Mouse (Mus musculus) stomach, embryonic 14.5 days (tissue): Measurements from ENCODE around the gene Gm28043. TPM values are rescaled to one million over a fixed set of nuclear protein-coding genes. Genes with fewer than 3 reads are reported as not detected.

Experiments used
- ATAC-seq: fragments of 200-750 bp; cut with Nextera tagmentation; 2 replicates; pipeline ENCODE4 v1.8.0; 2017; ENCODE audit warnings: low read depth, moderate TSS enrichment; ENCODE audit not compliant: insufficient number of reproducible peaks, insufficient read depth, low FRiP score
- H3K27ac ChIP-seq: fragments of 300-500 bp; sonication (generic); 2 replicates; pipeline ENCODE4 v1.5.1; 2014; ENCODE audit warnings: mild to moderate bottlenecking, low read length, moderate library complexity, mixed read lengths
- H3K27me3 ChIP-seq: fragments of 300-500 bp; sonication (generic); 2 replicates; pipeline ENCODE4 v1.6.1; 2014; ENCODE audit warnings: low read length, control low read depth, mixed read lengths; ENCODE audit not compliant: control insufficient read depth, insufficient read depth
- H3K36me3 ChIP-seq: fragments of 300-500 bp; sonication (generic); 2 replicates; pipeline ENCODE4 v1.6.1; 2014; ENCODE audit warnings: mild to moderate bottlenecking, control low read depth, low read length, moderate library complexity, mixed read lengths; ENCODE audit not compliant: control insufficient read depth, insufficient read depth
- H3K4me1 ChIP-seq: fragments of 300-500 bp; sonication (generic); 2 replicates; pipeline ENCODE4 v1.6.1; 2014; ENCODE audit warnings: low read length, control low read depth, mixed read lengths; ENCODE audit not compliant: control insufficient read depth, insufficient read depth
- H3K4me2 ChIP-seq: fragments of 300-500 bp; sonication (generic); replicated peaks from 2 replicates; pipeline ENCODE4 v1.6.1; 2014; ENCODE audit warnings: low read depth, low read length, control low read depth
- H3K4me3 ChIP-seq: fragments of 300-500 bp; sonication (generic); 2 replicates; pipeline ENCODE4 v1.5.1; 2014; ENCODE audit warnings: low read depth, low read length, control low read depth
- H3K9ac ChIP-seq: fragments of 300-500 bp; sonication (generic); replicated peaks from 2 replicates; pipeline ENCODE4 v1.6.1; 2014; ENCODE audit warnings: low read depth, mild to moderate bottlenecking, control low read depth, low read length, moderate library complexity, mixed read lengths
- H3K9me3 ChIP-seq: fragments of 300-500 bp; sonication (generic); 2 replicates; pipeline ENCODE4 v1.6.1; 2016; ENCODE audit warnings: low read depth, low read length, control low read depth; ENCODE audit not compliant: control insufficient read depth
- WGBS: fragments of 180-500 bp; shearing (Covaris S2); extraction: QIAGEN DNeasy Blood & Tissue Kit; methylation state at CpG from one replicate; pipeline ENCODE4 v1.1.7; 2014; 5-methylcytosine and 5-hydroxymethylcytosine counted together
- polyA plus RNA-seq: library from polyadenylated mRNA; unstranded; fragments of >200 nt; fragmentation: Nextera tagmentation; extraction: Ambion mirVana; gene quantifications from 2 replicates; pipeline ENCODE4 v1.2.1, GENCODE M21; 2014

Gm28043 gene
- polyA plus RNA-seq, 1 experiment from 2014 or later, result 2.7 TPM

DNA sequence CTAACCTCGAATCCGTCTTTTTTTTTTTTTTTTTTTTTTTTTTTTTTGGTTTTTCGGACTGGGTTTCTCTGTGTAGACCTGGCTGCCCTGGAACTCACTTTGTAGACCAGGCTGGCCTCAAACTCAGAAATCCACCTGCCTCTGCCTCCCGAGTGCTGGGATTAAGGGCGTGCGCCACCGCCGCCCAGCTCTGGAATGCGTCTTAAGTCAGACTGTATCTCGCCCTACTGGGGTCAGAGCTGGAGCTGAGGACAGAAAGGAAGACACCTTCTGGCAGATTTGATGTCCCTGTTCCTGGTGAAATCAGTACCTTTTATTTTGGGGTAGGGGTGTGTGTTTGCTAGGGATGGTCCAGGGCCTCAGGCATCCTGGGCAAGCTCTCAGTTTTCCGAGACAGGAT lies 17.6 kb downstream of the Gm28043 start:
- peaks cover 68% of the 10 kb centered on the region for H3K36me3 ChIP-seq
- H3K27ac ChIP-seq, result no peak overlapping the region
- H3K27me3 ChIP-seq, result no peaks in the 10 kb centered on the region
- no peak for ATAC-seq
- 90% methylated on average over 11 of the region's 11 CpGs for WGBS
- no peak overlapping the region for H3K9ac ChIP-seq
- no peak overlapping the region for H3K4me2 ChIP-seq
- H3K4me3 ChIP-seq, result no peak overlapping the region
- no peaks in the 10 kb centered on the region for H3K9me3 ChIP-seq
- no peaks in the 10 kb centered on the region for H3K4me1 ChIP-seq

GRCm38 (mm10) chr17:29635492-29635891 lies 20.8 kb downstream of the Gm28043 start:
- Histone ChIP-seq H3K36me3 (peaks cover 59% of the 10 kb centered on the region), H3K4me1 (no peaks in the 10 kb centered on the region), H3K4me3 (no peak overlapping the region), H3K27me3 (no peaks in the 10 kb centered on the region), H3K27ac (no peak overlapping the region), H3K9ac (no peak overlapping the region), H3K9me3 (no peaks in the 10 kb centered on the region), H3K4me2 (no peak overlapping the region)
- no peak for ATAC-seq
- 88% methylated on average over 8 of the region's 8 CpGs for WGBS

GRCm38 (mm10) chr17:29636118-29636517 lies 21.4 kb downstream of the Gm28043 start:
- Histone ChIP-seq H3K36me3 (peaks cover 57% of the 10 kb centered on the region), H3K9ac (no peak overlapping the region), H3K27ac (no peak overlapping the region), H3K27me3 (no peaks in the 10 kb centered on the region), H3K4me2 (no peak overlapping the region), H3K4me3 (no peak overlapping the region), H3K4me1 (no peaks in the 10 kb centered on the region), H3K9me3 (no peaks in the 10 kb centered on the region)
- 67% methylated on average over 5 of the region's 5 CpGs for WGBS
- no peak for ATAC-seq

DNA sequence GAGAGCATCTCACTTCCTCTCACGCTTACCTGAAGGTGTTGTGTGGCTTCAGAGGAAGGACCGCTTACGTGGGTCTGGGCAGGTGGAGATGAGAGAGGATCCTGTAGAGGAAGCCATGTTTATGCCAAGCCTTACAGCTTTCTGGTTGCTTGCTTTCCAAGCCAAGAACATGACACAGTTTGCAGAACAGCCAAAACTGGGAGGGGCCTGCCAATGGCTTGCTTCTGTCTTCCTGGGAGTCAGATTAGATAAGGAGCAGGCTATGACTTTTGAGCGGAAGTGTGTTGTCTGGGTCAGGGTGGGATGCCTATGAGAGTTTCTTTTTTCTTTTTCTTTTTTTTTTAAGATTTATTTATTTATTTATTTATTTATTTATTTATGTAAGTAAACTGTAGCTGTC lies 22.7 kb downstream of the Gm28043 start:
- Histone ChIP-seq H3K36me3 (peaks cover 54% of the 10 kb centered on the region), H3K9me3 (no peaks in the 10 kb centered on the region), H3K9ac (no peak overlapping the region), H3K4me1 (no peaks in the 10 kb centered on the region), H3K4me2 (no peak overlapping the region), H3K27ac (no peak overlapping the region), H3K27me3 (no peaks in the 10 kb centered on the region), H3K4me3 (no peak overlapping the region)
- 92% methylated on average over 4 of the region's 4 CpGs for WGBS
- ATAC-seq, result no peak

DNA sequence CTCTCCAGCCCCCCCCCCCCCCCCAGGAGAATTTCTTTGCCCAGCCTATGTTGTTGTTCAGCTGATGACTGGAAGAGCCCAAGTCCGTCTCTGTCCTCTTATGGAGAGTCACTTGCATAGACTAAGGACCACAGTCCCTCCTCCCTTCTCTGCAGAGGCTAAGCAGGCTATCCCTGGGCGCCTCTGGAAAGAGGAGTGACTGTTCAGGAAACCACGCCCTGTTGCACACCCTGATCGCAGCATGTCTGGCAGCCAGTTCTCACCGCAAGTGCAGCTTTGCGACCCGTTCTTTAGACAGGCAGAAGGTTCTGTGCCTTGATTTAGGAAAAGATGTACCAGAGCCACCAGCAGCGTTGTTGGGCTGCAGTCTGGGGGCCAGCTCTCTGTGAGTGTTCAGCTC lies 23.2 kb downstream of the Gm28043 start:
- no peaks in the 10 kb centered on the region for H3K27me3 ChIP-seq
- WGBS, result 75% methylated on average over 8 of the region's 8 CpGs
- no peaks in the 10 kb centered on the region for H3K4me1 ChIP-seq
- H3K36me3 ChIP-seq, result peaks cover 55% of the 10 kb centered on the region
- no peak overlapping the region for H3K9ac ChIP-seq
- ATAC-seq, result no peak
- H3K27ac ChIP-seq, result no peak overlapping the region
- H3K4me3 ChIP-seq, result no peak overlapping the region
- no peak overlapping the region for H3K4me2 ChIP-seq
- H3K9me3 ChIP-seq, result no peaks in the 10 kb centered on the region

- H3K9me3 ChIP-seq, result no peaks in the 10 kb centered on the region
- no peak for ATAC-seq
- no peak overlapping the region for H3K9ac ChIP-seq
- 94% methylated on average over 11 of the region's 11 CpGs for WGBS
- no peak overlapping the region for H3K4me2 ChIP-seq
- peaks cover 41% of the 10 kb centered on the region for H3K36me3 ChIP-seq
- no peaks in the 10 kb centered on the region for H3K4me1 ChIP-seq
- H3K27ac ChIP-seq, result no peak overlapping the region
- H3K4me3 ChIP-seq, result no peak overlapping the region
- H3K27me3 ChIP-seq, result no peaks in the 10 kb centered on the region
Measured at GRCm38 (mm10) chr17:29640971-29641370, 26.3 kb downstream of the Gm28043 start.

- ATAC-seq, result no peak
- no peak overlapping the region for H3K9ac ChIP-seq
- H3K27ac ChIP-seq, result no peak overlapping the region
- H3K4me3 ChIP-seq, result no peak overlapping the region
- no peaks in the 10 kb centered on the region for H3K9me3 ChIP-seq
- H3K36me3 ChIP-seq, result peaks cover 29% of the 10 kb centered on the region
- 58% methylated on average over 3 of the region's 3 CpGs for WGBS
- no peaks in the 10 kb centered on the region for H3K27me3 ChIP-seq
- H3K4me2 ChIP-seq, result no peak overlapping the region
- no peaks in the 10 kb centered on the region for H3K4me1 ChIP-seq
Measured at GRCm38 (mm10) chr17:29642219-29642618, 27.5 kb downstream of the Gm28043 start.

- H3K4me1 ChIP-seq, result peaks cover 7% of the 10 kb centered on the region; the same call in 1 of the 2 replicates
- no peaks in the 10 kb centered on the region; the same call in 1 of the 2 replicates for H3K36me3 ChIP-seq
- no peak overlapping the region for H3K9ac ChIP-seq
- H3K27ac ChIP-seq, result no peak overlapping the region
- no peak overlapping the region for H3K4me3 ChIP-seq
- no peaks in the 10 kb centered on the region for H3K27me3 ChIP-seq
- WGBS, result 76% methylated on average over 2 of the region's 2 CpGs
- no peak overlapping the region for H3K4me2 ChIP-seq
- no peaks in the 10 kb centered on the region for H3K9me3 ChIP-seq
- no peak; the same call in 1 of the 2 replicates for ATAC-seq
Measured at GRCm38 (mm10) chr17:29658249-29658648, 43.6 kb downstream of the Gm28043 start.

DNA sequence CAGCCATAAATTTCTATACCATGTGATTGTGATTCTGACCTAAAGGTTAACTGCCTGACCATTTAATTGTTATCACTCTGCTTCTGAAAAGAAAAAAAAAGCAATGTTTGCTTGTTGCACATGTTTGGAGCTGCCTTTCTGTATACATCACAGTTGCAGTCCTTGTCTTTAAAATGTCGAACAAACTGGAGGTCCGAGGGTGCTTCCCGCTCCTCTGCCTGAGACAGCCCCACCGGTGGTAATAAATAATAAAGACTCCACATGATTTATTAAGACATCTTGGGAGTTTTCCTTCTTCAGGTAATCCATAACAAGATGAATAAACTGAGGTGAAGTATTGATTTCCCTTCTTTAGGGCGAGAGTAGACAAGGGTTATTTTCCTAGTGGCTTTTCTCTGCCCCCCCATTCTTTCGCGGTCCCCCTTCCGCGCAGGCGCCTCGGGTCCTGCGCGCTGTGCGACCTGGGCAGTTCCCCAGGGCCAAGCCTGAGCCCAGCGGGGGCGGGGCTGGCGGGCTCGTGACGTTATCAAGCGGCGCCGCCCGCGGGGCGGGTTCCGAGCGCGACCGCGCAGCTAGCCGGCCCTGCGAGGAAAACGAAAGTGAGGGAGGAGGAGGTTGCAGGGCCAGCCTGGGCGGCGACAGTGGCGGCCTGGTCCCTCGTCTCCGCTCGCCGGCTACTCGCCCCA lies 45.5 kb downstream of the Gm28043 start, which contains the start of gene Cmtr1:
Gene Cmtr1 (plus strand): TSS at position 520 of the 686 bp plus-strand sequence.
- Histone ChIP-seq H3K4me1 (peaks cover 7% of the 10 kb centered on the region; the same call in 1 of the 2 replicates), H3K9me3 (no peaks in the 10 kb centered on the region), H3K27ac (peak within 1 kb of the TSS; percentile 79), H3K27me3 (no peaks in the 10 kb centered on the region), H3K36me3 (peaks cover 10% of the 10 kb centered on the region), H3K4me2 (peak within 1 kb of the TSS; percentile 72), H3K9ac (peak within 1 kb of the TSS; percentile 87), H3K4me3 (peak within 1 kb of the TSS; percentile 78)
- 1% methylated on average over 41 of the region's 41 CpGs for WGBS
- peak; percentile 99 for ATAC-seq
